Mouse (Mus musculus): Measurements from ENCODE around the gene Cbx5.

Cbx5 gene

DNA sequence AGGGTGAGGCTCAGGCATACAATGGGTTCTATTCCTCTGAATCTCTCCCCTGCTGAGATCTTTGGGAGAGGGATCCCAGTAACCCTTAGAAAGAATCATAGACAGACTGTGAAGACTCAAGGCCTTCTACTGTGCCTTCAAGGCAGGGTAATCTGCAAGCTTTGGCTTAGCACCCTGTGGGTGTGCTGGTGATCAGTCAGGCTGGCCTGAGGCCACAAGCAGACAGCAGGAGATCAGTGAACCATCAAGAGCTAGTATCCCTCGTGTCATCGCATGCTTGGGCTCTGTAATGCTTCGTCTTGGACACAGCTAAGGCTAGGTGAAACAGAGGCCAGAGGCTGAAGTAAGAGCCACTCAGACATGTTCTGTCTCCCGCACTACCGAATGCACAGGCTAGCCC, 66.4 kb downstream of the Cbx5 start:
- no peak for DNase-seq (ENCODE audit: low spot score)

DNA sequence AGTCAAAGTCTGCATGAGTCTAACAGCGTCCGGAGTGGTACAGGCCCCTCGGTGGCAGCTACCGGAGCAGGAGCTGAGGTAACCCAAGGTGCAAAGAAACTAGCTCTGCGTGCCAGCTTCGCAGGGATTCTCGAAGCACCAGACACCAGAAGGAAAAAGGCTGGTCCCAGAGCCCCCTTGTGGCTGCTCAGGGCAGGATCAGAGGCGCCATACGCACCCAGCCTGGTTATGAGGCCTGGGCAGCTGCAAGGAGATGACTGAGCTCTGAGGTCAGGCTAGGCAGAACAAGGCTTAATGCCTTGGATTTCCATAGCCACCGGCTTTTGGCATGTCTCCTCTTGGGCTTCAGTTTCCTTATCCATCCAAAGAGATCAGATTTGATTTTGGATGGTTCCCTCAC, 67.1 kb downstream of the Cbx5 start:
- peak; percentile 64 for DNase-seq (ENCODE audit: low spot score)

DNA sequence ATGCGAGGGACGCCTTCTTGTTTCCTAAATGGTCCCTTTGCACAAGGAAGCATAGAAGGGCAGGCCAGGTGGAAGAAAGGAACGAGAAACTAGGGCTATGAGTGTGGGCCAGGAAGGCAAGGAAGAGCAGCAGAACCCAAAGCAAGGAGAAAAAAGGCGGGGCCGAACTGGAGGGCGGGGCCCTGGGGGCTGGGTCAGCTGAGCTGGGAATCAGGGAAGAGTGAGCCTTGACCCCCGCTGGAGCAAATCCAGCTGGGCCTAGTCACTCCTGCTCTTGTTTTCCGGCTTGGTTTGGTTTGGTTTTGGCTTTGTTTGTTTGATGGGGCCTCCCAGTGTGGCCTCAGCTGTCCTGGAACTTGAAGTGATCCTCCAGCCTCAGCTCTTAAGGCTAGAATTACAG, 68.3 kb downstream of the Cbx5 start:
- peak; percentile 61 for DNase-seq (ENCODE audit: low spot score)

- DNase-seq (ENCODE audit: low spot score), result no peak
Observed at GRCm38 (mm10) chr15:103170316-103170679, 69.3 kb downstream of the Cbx5 start.

GRCm38 (mm10) chr15:103169612-103170315, 69.9 kb downstream of the Cbx5 start:
- DNase-seq (ENCODE audit: low spot score), result no peak

DNA sequence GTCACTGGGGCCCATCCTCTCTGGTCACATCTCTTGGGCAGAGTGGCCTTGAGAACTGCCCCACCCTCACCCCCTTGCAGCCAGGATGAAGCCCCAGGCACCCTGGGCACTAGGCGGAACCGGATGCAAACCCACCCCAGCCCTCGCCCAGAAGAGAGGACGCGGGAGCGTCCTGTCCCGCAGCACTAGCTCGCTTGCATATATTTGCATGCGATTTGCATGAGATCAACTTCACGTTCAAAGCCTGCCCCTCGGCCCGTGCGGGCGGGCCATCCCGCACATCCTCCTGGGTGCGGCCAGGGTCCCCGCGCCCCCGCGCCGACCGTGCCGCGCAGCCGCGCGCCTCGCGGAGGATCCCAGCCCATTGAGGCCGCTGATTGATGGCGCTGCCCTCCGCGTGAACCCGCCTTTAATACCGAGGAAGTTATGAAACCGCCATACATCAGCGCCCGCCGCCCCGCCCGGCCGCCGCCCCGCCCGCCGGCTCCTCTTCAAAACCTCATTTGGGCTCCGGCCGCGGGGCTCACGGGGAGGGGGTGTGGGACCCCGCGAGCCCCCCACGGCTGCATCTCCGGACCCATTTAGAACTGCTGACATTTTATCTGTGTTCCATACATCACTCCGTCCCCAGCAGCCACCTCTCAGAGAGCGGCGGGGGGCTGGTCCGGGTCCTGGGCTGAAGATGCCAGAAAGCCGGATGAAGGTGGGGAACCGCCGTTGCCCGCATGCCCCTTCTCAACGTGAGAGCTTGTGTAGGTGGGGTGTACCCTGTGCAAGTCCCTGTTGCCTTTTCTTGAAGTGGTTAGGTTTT, 70.6 kb downstream of the Cbx5 start:
- DNase-seq (ENCODE audit: low spot score), result no peak

- no peak for DNase-seq (ENCODE audit: low spot score)
Observed at GRCm38 (mm10) chr15:103167786-103168185, 71.8 kb downstream of the Cbx5 start.

DNA sequence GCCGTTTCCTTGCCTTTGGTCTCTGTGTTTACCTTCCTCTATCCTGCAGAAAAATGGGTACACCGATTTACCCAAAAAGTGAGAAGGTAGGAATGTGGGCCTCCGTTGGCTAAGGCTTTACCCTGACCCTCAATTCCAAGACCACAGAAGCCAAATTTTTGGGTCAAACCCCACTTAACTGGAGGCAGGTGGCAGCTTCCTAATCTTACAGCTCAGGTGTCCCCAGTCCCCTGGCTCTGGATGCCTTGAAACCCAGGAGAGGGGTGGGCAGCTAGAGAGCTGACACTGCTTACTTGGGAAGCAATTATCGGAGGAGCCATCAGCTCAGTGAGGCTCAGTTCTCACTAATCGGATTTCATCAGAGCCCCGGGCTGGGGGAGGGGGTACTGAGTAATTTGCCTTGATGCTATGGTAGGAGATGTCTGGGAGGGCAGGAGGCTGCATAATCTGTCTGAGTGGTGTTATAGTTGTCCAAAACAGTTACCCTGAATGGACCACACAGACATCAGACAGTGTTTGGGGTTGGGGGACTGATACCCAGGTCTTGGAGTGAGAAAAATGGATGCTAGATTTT, 72.5 kb downstream of the Cbx5 start, which contains the start of gene Smug1:
Smug1 (minus strand) TSS at position 51 of the 574 bp plus-strand sequence.
- no peak for DNase-seq (ENCODE audit: low spot score)

DNA sequence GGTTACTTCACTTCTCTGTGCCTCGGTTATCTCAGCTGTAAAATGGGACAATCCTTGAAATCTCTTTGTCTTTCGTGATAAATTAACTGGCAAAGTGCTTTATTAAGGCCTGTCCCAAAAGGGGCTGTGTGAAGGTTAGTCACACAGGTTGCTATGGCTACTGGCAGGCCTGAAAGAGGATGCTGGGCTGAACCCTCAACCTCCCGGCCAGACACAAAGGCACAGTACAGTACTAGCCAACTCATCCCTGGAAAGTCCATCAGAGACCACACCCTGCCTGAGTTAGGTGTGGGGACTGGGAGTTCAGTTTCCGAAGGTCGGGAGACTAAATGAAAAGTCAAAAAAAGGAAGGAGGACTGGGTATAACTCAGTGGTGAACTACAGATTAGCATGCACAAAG, 73.7 kb downstream of the Cbx5 start:
- DNase-seq (ENCODE audit: low spot score), result no peak

DNA sequence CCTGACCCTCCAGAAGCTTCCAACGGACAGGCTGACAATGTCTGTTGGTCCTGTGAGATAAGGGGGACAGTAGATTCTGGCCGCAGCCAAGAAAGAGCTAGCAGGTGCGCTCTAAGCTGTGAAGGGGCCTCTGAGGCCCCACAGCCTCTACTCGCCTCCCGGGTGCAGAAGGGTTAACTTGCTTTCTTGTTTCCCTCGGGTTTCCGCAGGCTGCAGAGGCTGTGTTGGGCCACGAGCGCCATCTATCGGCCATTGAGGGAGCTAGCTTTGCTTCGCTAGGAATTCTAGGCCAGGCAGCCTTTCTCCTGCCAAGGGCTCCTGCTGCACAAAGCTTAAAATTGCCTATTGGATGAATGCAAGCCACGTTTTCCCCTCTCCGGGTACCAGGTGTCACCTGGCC, 74.2 kb downstream of the Cbx5 start:
- DNase-seq (ENCODE audit: low spot score), result peak; percentile 86

- DNase-seq (ENCODE audit: low spot score), result peak; percentile 83
Observed at GRCm38 (mm10) chr15:103163182-103163919, 76.3 kb downstream of the Cbx5 start.

DNA sequence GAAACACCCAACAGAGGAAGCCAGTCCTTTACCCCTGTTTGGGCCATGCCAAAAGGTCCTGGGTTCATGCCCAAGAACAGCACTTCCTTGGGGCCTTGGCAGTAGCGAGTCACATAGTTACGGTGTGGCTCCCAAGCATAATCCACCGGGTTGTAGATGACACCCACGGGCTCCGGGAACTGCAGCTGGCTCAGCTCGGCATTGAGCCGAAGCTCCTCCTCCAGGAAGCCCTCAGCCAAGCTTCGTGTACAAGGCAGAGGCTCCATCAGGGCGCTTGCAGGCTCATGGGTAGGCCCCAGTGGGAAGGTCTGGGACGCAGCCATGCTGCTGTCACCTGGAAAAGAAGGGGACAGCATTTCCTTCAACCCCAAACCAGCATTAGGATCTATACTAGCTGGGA, 82.0 kb downstream of the Cbx5 start:
- no peak for DNase-seq (ENCODE audit: low spot score)

DNA sequence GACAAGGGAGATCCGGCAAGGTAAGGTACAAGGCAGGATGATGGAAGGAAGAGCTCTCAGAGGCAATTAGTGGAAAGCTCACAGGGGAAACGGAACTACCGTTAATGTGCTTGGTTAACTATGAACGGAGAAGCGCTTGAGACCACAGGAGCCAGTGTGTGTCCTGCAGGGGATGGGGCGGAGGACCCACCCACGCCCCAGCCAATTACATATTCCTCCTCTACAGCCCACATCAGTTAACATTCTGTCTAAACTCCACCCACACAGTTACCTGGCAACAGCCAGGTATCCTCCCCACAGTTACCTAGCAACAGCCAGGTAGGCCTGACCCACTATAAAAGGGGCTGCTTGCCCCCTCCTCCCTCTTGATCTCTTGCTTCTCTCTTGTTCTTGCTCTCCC, 82.7 kb downstream of the Cbx5 start:
- no peak for DNase-seq (ENCODE audit: low spot score)

DNA sequence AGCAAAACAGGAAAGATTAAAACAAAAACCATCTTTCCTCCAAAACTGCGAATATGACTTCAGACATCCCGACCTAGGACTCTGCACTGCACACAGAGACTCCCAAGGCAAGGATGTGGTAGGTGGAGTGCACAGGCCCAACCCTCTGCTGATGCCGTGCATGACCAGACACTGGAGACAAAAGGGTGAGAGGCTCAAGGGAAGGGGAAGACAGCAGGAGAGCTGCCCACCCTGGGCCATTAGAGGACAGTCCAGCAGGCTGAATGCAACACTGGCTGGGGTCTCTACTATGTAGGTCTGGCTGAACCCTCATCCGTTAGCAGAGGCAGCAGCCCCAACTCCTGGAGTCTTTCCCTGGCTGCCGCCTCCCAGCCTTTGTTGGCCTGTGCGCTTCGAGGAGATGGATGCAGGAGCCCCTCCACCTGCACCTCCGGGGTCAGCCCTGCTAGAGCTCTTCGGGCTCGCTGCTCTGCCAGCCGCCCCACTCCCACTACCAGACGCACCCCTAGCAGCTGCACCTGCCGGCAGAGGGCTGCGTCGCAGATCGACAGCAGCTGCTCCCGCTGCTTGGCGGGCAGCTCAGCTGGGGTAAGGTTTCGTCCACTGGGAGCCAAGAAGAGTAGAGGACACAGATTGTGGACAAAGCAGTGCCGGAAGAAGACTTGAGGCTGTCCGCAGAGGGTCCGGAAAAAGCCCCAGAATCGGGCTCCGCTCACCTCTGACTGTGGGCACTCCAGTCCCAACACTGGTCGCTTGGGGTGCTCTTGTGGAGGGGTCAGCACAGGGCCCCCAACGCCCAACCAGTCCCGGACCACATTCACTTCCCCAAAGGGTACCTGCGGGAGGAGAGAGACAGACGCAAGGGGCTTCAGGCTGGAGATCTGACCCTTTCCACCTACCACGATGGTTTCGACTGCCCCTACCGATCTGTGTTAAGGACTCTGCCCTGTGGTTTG, 84.0 kb downstream of the Cbx5 start:
- DNase-seq (ENCODE audit: low spot score), result no peak

GRCm38 (mm10) chr15:103152890-103153610, 86.6 kb downstream of the Cbx5 start:
- no peak for DNase-seq (ENCODE audit: low spot score)

- no peak for DNase-seq (ENCODE audit: low spot score)
Observed at GRCm38 (mm10) chr15:103152371-103152770, 87.2 kb downstream of the Cbx5 start.

DNA sequence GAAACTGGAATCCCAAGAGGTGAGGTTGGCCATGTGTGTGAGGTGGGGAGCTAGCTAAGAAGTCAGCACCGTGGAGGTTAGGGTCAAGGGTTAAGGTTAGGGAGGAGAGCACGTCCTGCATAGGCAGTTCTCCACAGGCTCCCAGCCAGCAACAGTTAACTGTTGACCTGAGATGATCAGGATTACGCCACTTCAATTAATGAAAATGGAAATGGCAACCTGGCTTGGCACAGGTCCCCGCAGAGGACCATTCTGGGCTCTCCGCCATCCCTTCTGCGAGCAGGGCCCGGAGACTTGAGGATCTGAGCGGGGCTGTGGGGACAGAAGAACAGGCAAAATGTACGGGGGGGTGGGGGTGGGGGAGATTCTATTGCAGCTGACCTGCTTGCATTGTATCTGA, 91.8 kb downstream of the Cbx5 start:
- DNase-seq (ENCODE audit: low spot score), result no peak

DNA sequence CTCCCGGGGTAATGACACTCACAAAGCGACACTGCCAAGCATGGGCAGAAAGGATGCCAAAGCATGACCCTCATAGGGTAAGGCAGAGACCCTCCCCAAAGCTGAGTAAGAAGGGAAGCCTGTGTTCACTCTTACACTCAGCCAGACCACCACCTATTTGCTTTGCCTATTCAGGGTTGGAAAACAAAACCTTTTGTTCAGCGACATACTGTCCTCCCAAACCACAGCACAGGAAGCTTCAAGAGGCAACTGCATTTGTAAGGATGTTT, 92.3 kb downstream of the Cbx5 start:
- DNase-seq (ENCODE audit: low spot score), result no peak

- peak; percentile 52 for DNase-seq (ENCODE audit: low spot score)
Observed at GRCm38 (mm10) chr15:103146627-103147421, 92.8 kb downstream of the Cbx5 start.

Data from ovary, postnatal 36 days (tissue).